Mouse (Mus musculus) NIH3T3 (cell line): ENCODE data around the gene Nts.
"Not testable (repeated sequence)": the region's sequence is repeated elsewhere in the genome, so short reads cannot be mapped to it uniquely, and the experiment has no call there.

Experiments used
- DNase-seq: peaks from one replicate; pipeline ENCODE4 v3.0.0-alpha.2; 2012; ENCODE audit warnings: low read depth

Nts gene

GRCm38 (mm10) chr10:102490386-102490785 is at the start of gene Nts:
Gene Nts (minus strand): TSS chr10:102490486.
- no peak for DNase-seq

GRCm38 (mm10) chr10:102527901-102528300 is 37.6 kb upstream of the Nts start:
- no peak for DNase-seq

GRCm38 (mm10) chr10:102514159-102514558 is 23.9 kb upstream of the Nts start:
- no peak for DNase-seq

GRCm38 (mm10) chr10:102511807-102512461 is 21.6 kb upstream of the Nts start, which contains the start of gene Rassf9:
Gene Rassf9 (plus strand): TSS chr10:102512222.
- no peak for DNase-seq

- DNase-seq, result no peak
These were observed 21.1 kb upstream of the Nts start for GRCm38 (mm10) chr10:102511461-102511806.

- no peak for DNase-seq
These were observed 17.1 kb upstream of the Nts start for GRCm38 (mm10) chr10:102507386-102507785.

GRCm38 (mm10) chr10:102498754-102499153 is 8.5 kb upstream of the Nts start:
- peak; percentile 59 for DNase-seq

- peak; percentile 67 for DNase-seq
These were observed 1.5 kb upstream of the Nts start for GRCm38 (mm10) chr10:102491792-102492191.

- no peak for DNase-seq
These were observed 20.9 kb downstream of the Nts start for GRCm38 (mm10) chr10:102469412-102469811.

- DNase-seq, result peak; percentile 70
These were observed 38.5 kb downstream of the Nts start for GRCm38 (mm10) chr10:102451756-102452155.

GRCm38 (mm10) chr10:102449449-102449848 is 40.8 kb downstream of the Nts start:
- DNase-seq, result peak; percentile 89

- peak; percentile 44 for DNase-seq
These were observed 45.3 kb downstream of the Nts start for GRCm38 (mm10) chr10:102444912-102445556.

GRCm38 (mm10) chr10:102435467-102435866 is 54.8 kb downstream of the Nts start:
- not testable (repeated sequence) for DNase-seq

- DNase-seq, result not testable (repeated sequence)
These were observed 55.2 kb downstream of the Nts start for GRCm38 (mm10) chr10:102435048-102435447.
